Mouse (Mus musculus) neural tube, embryonic 14.5 days (tissue): ENCODE measurements around the gene Crybg3. TPM values are rescaled to one million over a fixed set of nuclear protein-coding genes. Genes with fewer than 3 reads are reported as not detected.
"Not testable (repeated sequence)": the region's sequence is repeated elsewhere in the genome, so short reads cannot be mapped to it uniquely, and the experiment has no call there.

ENCODE experiments used
- ATAC-seq: fragments of 200-750 bp; cut with Nextera tagmentation; 2 replicates; pipeline ENCODE4 v1.8.0; 2017; ENCODE audit warnings: low read depth, mild to moderate bottlenecking, moderate TSS enrichment, moderate library complexity
- H3K27ac ChIP-seq: fragments of 300-500 bp; sonication (generic); 2 replicates; pipeline ENCODE4 v1.5.1; 2014; ENCODE audit warnings: low read depth, mild to moderate bottlenecking, control low read depth, low read length, moderate library complexity, mixed read lengths
- H3K27me3 ChIP-seq: fragments of 300-500 bp; sonication (generic); 2 replicates; pipeline ENCODE4 v1.6.1; 2014; ENCODE audit warnings: low read length; ENCODE audit not compliant: control insufficient read depth, insufficient read depth
- H3K36me3 ChIP-seq: fragments of 300-500 bp; sonication (generic); 2 replicates; pipeline ENCODE4 v1.6.1; 2014; ENCODE audit warnings: low read length, mixed read lengths; ENCODE audit not compliant: control insufficient read depth, insufficient read depth
- H3K4me1 ChIP-seq: fragments of 300-500 bp; sonication (generic); 2 replicates; pipeline ENCODE4 v1.6.1; 2014; ENCODE audit warnings: low read length; ENCODE audit not compliant: control insufficient read depth, insufficient read depth
- H3K4me2 ChIP-seq: fragments of 300-500 bp; sonication (generic); 2 replicates; pipeline ENCODE4 v1.6.1; 2014; ENCODE audit warnings: mild to moderate bottlenecking, low read depth, low read length, control low read depth
- H3K4me3 ChIP-seq: fragments of 300-500 bp; sonication (generic); 2 replicates; pipeline ENCODE4 v1.5.1; 2014; ENCODE audit warnings: low read depth, low read length, control low read depth, mixed read lengths
- H3K9ac ChIP-seq: fragments of 300-500 bp; sonication (generic); replicated peaks from 2 replicates; pipeline ENCODE4 v1.6.1; 2014; ENCODE audit warnings: low read depth, mild to moderate bottlenecking, control low read depth, low read length, mixed read lengths
- H3K9me3 ChIP-seq: fragments of 300-500 bp; sonication (generic); 2 replicates; pipeline ENCODE4 v1.6.1; 2016; ENCODE audit warnings: low read length; ENCODE audit not compliant: control insufficient read depth
- WGBS: fragments of 180-500 bp; shearing (Covaris S2); extraction: QIAGEN DNeasy Blood & Tissue Kit; methylation state at CpG from one replicate; pipeline ENCODE4 v1.1.7; 2014; 5-methylcytosine and 5-hydroxymethylcytosine counted together
- polyA plus RNA-seq: library from polyadenylated mRNA; unstranded; fragments of >200 nt; fragmentation: Nextera tagmentation; extraction: Ambion mirVana; gene quantifications from 2 replicates; pipeline ENCODE4 v1.2.1, GENCODE M21; 2014

Crybg3 gene
- polyA plus RNA-seq, 1 experiment from 2014 or later = 2.2 TPM

- ATAC-seq = no peak
- H3K4me3 ChIP-seq = no peak overlapping the region
- no peak overlapping the region for H3K4me2 ChIP-seq
- no peaks in the 10 kb centered on the region for H3K36me3 ChIP-seq
- no peaks in the 10 kb centered on the region for H3K27me3 ChIP-seq
- H3K27ac ChIP-seq = no peak overlapping the region
- no peak overlapping the region for H3K9ac ChIP-seq
- H3K4me1 ChIP-seq = no peaks in the 10 kb centered on the region; the same call in 1 of the 2 replicates
- 86% methylated on average over 1 of the region's 1 CpGs for WGBS
- no peaks in the 10 kb centered on the region; the same call in 1 of the 2 replicates for H3K9me3 ChIP-seq
Measured at GRCm38 (mm10) chr16:59469846-59470245, 130.9 kb downstream of the Crybg3 start.

- H3K4me1 ChIP-seq = peaks cover 2% of the 10 kb centered on the region; the same call in 1 of the 2 replicates
- no peaks in the 10 kb centered on the region for H3K36me3 ChIP-seq
- H3K27ac ChIP-seq = no peak overlapping the region
- no peaks in the 10 kb centered on the region; the same call in 1 of the 2 replicates for H3K9me3 ChIP-seq
- H3K27me3 ChIP-seq = no peaks in the 10 kb centered on the region
- no peak overlapping the region for H3K4me2 ChIP-seq
- 60% methylated on average over 6 of the region's 6 CpGs for WGBS
- ATAC-seq = no peak; the same call in 1 of the 2 replicates
- no peak overlapping the region for H3K4me3 ChIP-seq
- no peak overlapping the region for H3K9ac ChIP-seq
Measured at GRCm38 (mm10) chr16:59463973-59464372, 136.8 kb downstream of the Crybg3 start.

- H3K9me3 ChIP-seq = no peaks in the 10 kb centered on the region; the same call in 1 of the 2 replicates
- no peak overlapping the region for H3K9ac ChIP-seq
- no peaks in the 10 kb centered on the region for H3K36me3 ChIP-seq
- H3K4me1 ChIP-seq = peaks cover 2% of the 10 kb centered on the region; the same call in 1 of the 2 replicates
- H3K4me2 ChIP-seq = no peak overlapping the region
- no peaks in the 10 kb centered on the region for H3K27me3 ChIP-seq
- WGBS = 21% methylated on average over 4 of the region's 4 CpGs
- no peak overlapping the region for H3K27ac ChIP-seq
- ATAC-seq = peak; percentile 97
- no peak overlapping the region for H3K4me3 ChIP-seq
Measured at GRCm38 (mm10) chr16:59463567-59463966, 137.2 kb downstream of the Crybg3 start.

- H3K27me3 ChIP-seq, H3K27ac ChIP-seq, H3K4me1 ChIP-seq, H3K4me2 ChIP-seq, H3K9me3 ChIP-seq, H3K4me3 ChIP-seq, H3K9ac ChIP-seq, H3K36me3 ChIP-seq: not testable (repeated sequence)
- 75% methylated on average over 3 of the region's 5 CpGs for WGBS
- peak; percentile 38; the same call in 1 of the 2 replicates for ATAC-seq
Measured at GRCm38 (mm10) chr16:59459259-59459861, 141.4 kb downstream of the Crybg3 start.

- ATAC-seq = no peak
- WGBS = 94% methylated on average over 5 of the region's 5 CpGs
- Histone ChIP-seq H3K9ac (no peak overlapping the region), H3K27ac (no peak overlapping the region), H3K4me1 (no peaks in the 10 kb centered on the region), H3K4me3 (no peak overlapping the region), H3K27me3 (no peaks in the 10 kb centered on the region), H3K9me3 (no peaks in the 10 kb centered on the region), H3K36me3 (no peaks in the 10 kb centered on the region), H3K4me2 (no peak overlapping the region)
Measured at GRCm38 (mm10) chr16:59451813-59452212, 149.0 kb downstream of the Crybg3 start.

- ATAC-seq = no peak
- H3K4me1 ChIP-seq = no peaks in the 10 kb centered on the region
- no peak overlapping the region for H3K4me3 ChIP-seq
- no peaks in the 10 kb centered on the region for H3K9me3 ChIP-seq
- no peaks in the 10 kb centered on the region for H3K27me3 ChIP-seq
- H3K27ac ChIP-seq = no peak overlapping the region
- no peaks in the 10 kb centered on the region for H3K36me3 ChIP-seq
- H3K4me2 ChIP-seq = no peak overlapping the region
- no peak overlapping the region for H3K9ac ChIP-seq
Measured at GRCm38 (mm10) chr16:59449092-59449491, 151.7 kb downstream of the Crybg3 start.

GRCm38 (mm10) chr16:59448181-59448580 lies 152.6 kb downstream of the Crybg3 start:
- Histone ChIP-seq H3K9me3 (no peaks in the 10 kb centered on the region), H3K4me2 (no peak overlapping the region), H3K4me1 (no peaks in the 10 kb centered on the region), H3K9ac (no peak overlapping the region), H3K36me3 (no peaks in the 10 kb centered on the region), H3K4me3 (no peak overlapping the region), H3K27me3 (no peaks in the 10 kb centered on the region), H3K27ac (no peak overlapping the region)
- WGBS = 90% methylated on average over 1 of the region's 1 CpGs
- no peak for ATAC-seq

- Histone ChIP-seq H3K4me3 (no peak overlapping the region), H3K4me2 (no peak overlapping the region), H3K36me3 (no peaks in the 10 kb centered on the region), H3K27me3 (no peaks in the 10 kb centered on the region), H3K27ac (no peak overlapping the region), H3K9me3 (no peaks in the 10 kb centered on the region), H3K4me1 (no peaks in the 10 kb centered on the region), H3K9ac (no peak overlapping the region)
- ATAC-seq = peak; percentile 82; the same call in 1 of the 2 replicates
- 47% methylated on average over 7 of the region's 7 CpGs for WGBS
Measured at GRCm38 (mm10) chr16:59444880-59445559, 155.8 kb downstream of the Crybg3 start.
